Mouse (Mus musculus): ENCODE data around the gene Stx1a. TPM values are rescaled to one million over a fixed set of nuclear protein-coding genes. Genes with fewer than 3 reads are reported as not detected.
A peak's percentile ranks its signal among the peaks of the same experiment; 100 is the strongest.
"Not testable (repeated sequence)": the region's sequence is repeated elsewhere in the genome, so short reads cannot be mapped to it uniquely, and the experiment has no call there.

Stx1a gene
- polyA plus RNA-seq, 1 experiment from 2014 or later: 8.2 TPM

DNA sequence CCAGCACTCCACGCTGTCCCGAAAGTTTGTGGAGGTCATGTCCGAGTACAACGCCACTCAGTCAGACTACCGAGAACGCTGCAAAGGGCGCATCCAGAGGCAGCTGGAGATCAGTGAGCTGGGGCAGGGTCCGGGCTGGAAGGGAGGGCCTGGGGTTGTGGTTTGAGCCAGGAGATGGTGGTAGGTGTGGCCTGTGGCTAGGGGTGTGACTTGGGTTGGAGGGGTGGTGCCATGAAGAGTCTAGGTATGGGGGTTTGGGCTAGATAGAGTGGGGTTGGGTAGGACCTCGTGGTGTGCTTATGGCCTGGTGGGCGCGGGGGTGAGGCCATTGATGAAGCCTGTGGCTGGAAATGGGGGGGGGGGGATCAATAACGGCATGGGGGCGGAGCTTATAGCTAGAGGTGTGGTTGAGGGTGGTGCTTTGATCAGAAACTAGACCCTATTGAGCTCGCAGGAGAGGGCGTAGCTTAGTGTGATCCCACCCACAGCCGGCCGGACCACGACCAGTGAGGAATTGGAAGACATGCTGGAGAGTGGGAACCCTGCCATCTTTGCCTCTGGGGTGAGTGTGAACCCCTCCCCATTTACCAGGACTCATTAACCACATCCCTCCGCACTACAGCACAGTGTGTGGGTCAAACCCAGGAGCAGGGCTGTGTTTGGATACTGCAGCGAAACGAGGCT, 19.0 kb downstream of the Stx1a start:
- no peak overlapping the region for H3K27ac ChIP-seq (replicated peaks)
- WGBS: 49% methylated on average over 21 of the region's 21 CpGs
- no peak overlapping the region for H3K4me3 ChIP-seq
- peak overlapping the region; percentile 29; the same call in 1 of the 2 replicates for H3K4me2 ChIP-seq
- no peaks in the 10 kb centered on the region for H3K27me3 ChIP-seq (replicated peaks)
- no peaks in the 10 kb centered on the region for H3K9me3 ChIP-seq
- ATAC-seq (ENCODE audit: extremely low read depth, insufficient number of reproducible peaks, low FRiP score, low TSS enrichment): no peak; the same call in 1 of the 2 replicates
- no peak overlapping the region for H3K9ac ChIP-seq
- H3K4me1 ChIP-seq: peaks cover 17% of the 10 kb centered on the region
- H3K36me3 ChIP-seq: peaks cover 78% of the 10 kb centered on the region

DNA sequence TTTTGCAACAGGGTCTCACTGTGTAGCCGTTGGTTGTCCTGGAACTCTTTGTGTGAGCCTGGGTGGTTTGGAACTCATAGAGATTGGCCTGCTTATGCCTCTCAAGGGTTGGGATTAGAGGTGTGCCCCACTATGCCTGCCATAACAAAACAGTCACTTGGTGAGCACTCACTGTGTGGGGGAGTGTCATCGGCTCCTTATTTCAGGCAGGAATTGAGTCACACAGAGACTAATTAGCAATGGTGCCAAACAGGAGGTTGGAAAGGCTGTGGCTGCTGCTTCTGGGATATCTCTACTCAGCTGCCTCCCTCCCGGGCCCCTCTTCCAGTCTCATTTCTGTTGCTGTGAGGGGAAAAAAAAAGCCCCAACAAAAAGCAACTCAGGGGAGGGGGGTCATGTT, 21.3 kb downstream of the Stx1a start:
- no peak overlapping the region for H3K4me2 ChIP-seq
- H3K4me1 ChIP-seq: peaks cover 15% of the 10 kb centered on the region
- H3K9ac ChIP-seq: no peak overlapping the region
- H3K36me3 ChIP-seq: peaks cover 80% of the 10 kb centered on the region
- no peak overlapping the region for H3K4me3 ChIP-seq
- no peaks in the 10 kb centered on the region for H3K27me3 ChIP-seq (replicated peaks)
- no peaks in the 10 kb centered on the region for H3K9me3 ChIP-seq
- WGBS: 88% methylated on average over 3 of the region's 3 CpGs
- no peak for ATAC-seq (ENCODE audit: extremely low read depth, insufficient number of reproducible peaks, low FRiP score, low TSS enrichment)
- H3K27ac ChIP-seq (replicated peaks): no peak overlapping the region

DNA sequence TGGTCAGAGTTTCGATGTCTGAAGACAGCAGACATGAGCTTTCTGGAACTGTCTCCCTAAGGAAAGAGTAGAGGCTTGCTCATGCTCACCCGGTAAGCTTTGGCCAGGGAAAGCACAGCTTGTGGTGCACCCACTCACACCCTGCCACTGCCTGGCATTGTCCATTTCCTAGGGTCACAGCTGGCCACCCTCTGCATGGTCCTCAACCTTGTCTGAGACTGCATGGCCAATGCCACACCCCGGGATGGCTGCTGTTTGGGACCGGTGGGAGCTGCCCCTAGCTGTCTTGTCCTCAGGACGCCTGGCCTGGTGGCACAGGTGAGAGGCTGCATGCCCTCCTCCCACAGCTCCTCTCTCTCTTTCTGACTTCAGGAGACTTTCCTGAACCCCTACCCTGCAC, 25.3 kb downstream of the Stx1a start:
- Histone ChIP-seq H3K27ac (replicated peaks) (no peak overlapping the region), H3K9ac (no peak overlapping the region), H3K4me3 (no peak overlapping the region), H3K4me2 (no peak overlapping the region), H3K9me3 (no peaks in the 10 kb centered on the region), H3K4me1 (no peaks in the 10 kb centered on the region), H3K36me3 (peaks cover 95% of the 10 kb centered on the region), H3K27me3 (replicated peaks) (no peaks in the 10 kb centered on the region)
- ATAC-seq (ENCODE audit: extremely low read depth, insufficient number of reproducible peaks, low FRiP score, low TSS enrichment): no peak; the same call in 1 of the 2 replicates
- WGBS: 90% methylated on average over 5 of the region's 5 CpGs

DNA sequence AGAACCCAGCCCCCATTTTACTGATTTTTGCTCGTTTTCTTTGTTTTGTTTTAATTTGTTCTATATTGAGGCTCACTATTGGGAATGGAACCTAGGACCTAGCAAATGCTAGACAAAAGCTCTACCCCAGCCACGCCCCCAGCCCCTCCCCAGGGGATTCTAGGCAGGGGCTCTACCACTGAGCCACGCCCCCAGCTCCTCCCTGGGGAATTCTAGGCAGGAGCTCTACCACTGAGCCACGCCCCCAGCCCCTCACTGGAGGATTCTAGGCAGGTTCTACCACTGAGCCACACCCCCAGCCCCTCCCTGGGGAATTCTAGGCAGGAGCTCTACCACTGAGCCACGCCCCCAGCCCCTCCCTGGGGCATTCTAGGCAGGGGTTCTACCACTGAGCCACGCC, 26.0 kb downstream of the Stx1a start:
- WGBS: 80% methylated on average over 6 of the region's 6 CpGs

DNA sequence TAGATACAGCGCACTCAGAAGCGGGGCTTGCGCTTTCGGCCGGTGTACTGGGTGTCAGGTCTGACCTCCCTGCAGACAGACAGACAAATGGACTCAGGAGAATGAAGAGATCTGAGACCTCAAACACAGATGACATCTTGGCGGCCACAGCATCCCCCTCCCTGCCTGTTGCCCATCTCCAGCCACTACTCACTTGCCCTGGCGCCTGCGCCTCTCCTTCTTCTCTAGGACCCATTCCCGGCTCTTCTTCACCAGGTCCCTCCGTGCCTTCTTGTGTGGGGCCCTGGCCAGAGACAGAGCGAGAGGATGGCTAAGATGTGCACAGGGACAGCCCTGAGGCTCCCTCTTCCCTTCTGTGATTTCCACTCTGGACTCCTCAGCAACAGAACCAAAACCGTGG, 30.1 kb downstream of the Stx1a start:
- H3K4me2 ChIP-seq: no peak overlapping the region
- 70% methylated on average over 12 of the region's 12 CpGs for WGBS

More for the DNA sequence above, 26.0 kb downstream of the Stx1a start:
- not testable (repeated sequence) for H3K4me3 ChIP-seq; H3K27ac ChIP-seq (replicated peaks); ATAC-seq (ENCODE audit: extremely low read depth, insufficient number of reproducible peaks, low FRiP score, low TSS enrichment); H3K4me2 ChIP-seq; H3K27me3 ChIP-seq (replicated peaks); H3K4me1 ChIP-seq; H3K9me3 ChIP-seq; H3K9ac ChIP-seq
- peaks cover 97% of the 10 kb centered on the region for H3K36me3 ChIP-seq

DNA sequence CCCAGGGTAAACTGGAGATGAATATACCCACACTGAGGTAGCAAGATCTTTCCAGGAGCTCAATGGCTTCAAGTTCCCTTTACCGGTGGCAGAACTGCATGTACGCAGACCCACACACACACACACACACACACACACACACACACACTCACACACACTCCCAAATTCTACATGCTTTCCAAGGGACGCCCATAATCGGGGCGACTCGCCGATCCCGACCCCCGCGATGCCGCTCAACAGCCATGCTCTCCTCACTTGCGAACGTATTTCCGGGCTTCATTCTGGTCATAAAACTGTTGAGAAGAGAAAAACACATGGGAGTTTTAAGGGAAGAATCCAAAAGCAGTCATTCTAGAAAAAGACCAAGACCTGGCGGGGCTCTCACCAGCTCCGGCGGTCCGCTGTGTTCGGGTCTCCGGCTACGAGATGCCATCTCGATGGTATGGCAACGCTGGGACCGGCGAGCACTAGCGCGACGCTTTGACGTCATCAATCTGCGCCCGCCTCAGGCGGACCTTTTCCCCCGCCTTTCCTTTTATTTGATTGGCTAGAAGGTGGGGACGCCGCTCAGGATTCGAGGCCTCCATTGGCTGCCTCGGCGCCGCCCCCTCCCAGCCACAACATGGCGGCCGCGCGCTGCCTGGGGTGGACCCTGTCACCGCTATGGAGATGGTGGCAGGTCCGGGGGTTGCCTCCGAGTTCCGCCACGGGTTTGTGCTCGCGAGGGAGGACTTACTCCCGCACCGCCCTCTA, 40.5 kb downstream of the Stx1a start, which contains the start of gene Dnajc30:
TSS of gene Dnajc30 (plus strand) at position 574 of the 753 bp plus-strand sequence.
- ATAC-seq (ENCODE audit: extremely low read depth, insufficient number of reproducible peaks, low FRiP score, low TSS enrichment): peak; percentile 94
- peak within 1 kb of the TSS; percentile 64 for H3K27ac ChIP-seq (replicated peaks)
- H3K9me3 ChIP-seq: peaks cover 6% of the 10 kb centered on the region
- H3K4me3 ChIP-seq: peak within 1 kb of the TSS; percentile 94
- H3K36me3 ChIP-seq: peaks cover 65% of the 10 kb centered on the region
- WGBS: under 1% methylated on average over 52 of the region's 52 CpGs
- peak within 1 kb of the TSS; percentile 91 for H3K9ac ChIP-seq
- H3K27me3 ChIP-seq (replicated peaks): no peaks in the 10 kb centered on the region
- H3K4me1 ChIP-seq: peaks cover 24% of the 10 kb centered on the region
- peak within 1 kb of the TSS; percentile 96 for H3K4me2 ChIP-seq

More for the DNA sequence above, 30.1 kb downstream of the Stx1a start:
- no peaks in the 10 kb centered on the region for H3K4me1 ChIP-seq
- no peak for ATAC-seq (ENCODE audit: extremely low read depth, insufficient number of reproducible peaks, low FRiP score, low TSS enrichment)
- peaks cover 96% of the 10 kb centered on the region for H3K36me3 ChIP-seq
- no peaks in the 10 kb centered on the region for H3K9me3 ChIP-seq
- no peak overlapping the region for H3K4me3 ChIP-seq
- no peaks in the 10 kb centered on the region for H3K27me3 ChIP-seq (replicated peaks)
- H3K27ac ChIP-seq (replicated peaks): no peak overlapping the region
- H3K9ac ChIP-seq: no peak overlapping the region

DNA sequence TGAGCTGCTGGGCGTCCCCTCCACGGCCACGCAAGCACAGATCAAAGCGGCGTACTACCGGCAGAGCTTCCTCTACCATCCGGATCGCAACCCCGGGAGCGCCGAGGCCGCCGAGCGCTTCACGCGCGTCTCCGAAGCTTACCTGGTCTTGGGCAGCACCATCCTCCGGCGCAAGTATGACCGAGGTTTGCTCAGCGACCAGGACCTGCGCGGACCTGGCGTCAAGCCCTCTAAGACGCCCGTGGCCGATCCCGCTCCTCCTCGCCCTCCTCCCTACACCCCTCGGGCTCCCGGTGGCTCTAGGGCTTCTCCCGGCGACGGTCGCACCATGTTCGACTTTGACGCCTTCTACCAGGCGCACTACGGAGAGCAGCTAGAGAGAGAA, 41.1 kb downstream of the Stx1a start:
- H3K4me2 ChIP-seq: peak overlapping the region; percentile 96
- H3K9ac ChIP-seq: peak overlapping the region; percentile 91
- peak overlapping the region; percentile 94 for H3K4me3 ChIP-seq
- H3K27me3 ChIP-seq (replicated peaks): no peaks in the 10 kb centered on the region
- H3K27ac ChIP-seq (replicated peaks): peak overlapping the region; percentile 64
- peaks cover 6% of the 10 kb centered on the region for H3K9me3 ChIP-seq
- H3K4me1 ChIP-seq: peaks cover 24% of the 10 kb centered on the region
- peak; percentile 62 for ATAC-seq (ENCODE audit: extremely low read depth, insufficient number of reproducible peaks, low FRiP score, low TSS enrichment)
- under 1% methylated on average over 40 of the region's 40 CpGs for whole genome bisulfite sequencing
- H3K36me3 ChIP-seq: peaks cover 59% of the 10 kb centered on the region

DNA sequence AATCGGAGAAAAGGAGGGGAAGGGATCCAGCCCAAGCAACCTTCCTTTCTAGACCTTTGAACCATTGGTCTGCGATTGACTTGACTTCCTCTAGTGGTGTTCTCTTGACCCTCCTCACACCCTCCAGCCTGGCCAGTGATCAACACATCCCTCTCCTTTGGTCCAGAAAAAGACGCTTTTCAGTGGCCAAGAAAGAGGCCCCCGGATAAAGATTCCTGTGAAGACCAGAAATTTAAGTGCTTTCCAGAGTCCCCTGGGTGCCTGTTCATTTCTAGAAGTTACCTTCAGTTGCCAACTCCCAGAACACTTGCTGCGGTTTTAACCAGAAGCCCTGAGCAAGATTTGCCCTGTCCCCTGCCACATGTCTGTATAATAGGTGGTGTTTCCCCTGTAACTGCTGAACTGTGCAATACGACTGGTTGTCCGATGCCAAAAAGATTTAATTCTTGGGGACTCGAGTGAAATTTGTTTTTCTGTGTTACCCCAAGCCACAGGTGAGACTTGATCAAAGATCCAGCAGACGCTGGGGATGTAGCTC, 41.7 kb downstream of the Stx1a start, which contains the start of gene Bud23:
TSS of gene Bud23 (minus strand) at position 51 of the 538 bp plus-strand sequence.
- not testable (repeated sequence) for ATAC-seq (ENCODE audit: extremely low read depth, insufficient number of reproducible peaks, low FRiP score, low TSS enrichment); H3K27me3 ChIP-seq (replicated peaks)
- WGBS: 65% methylated on average over 9 of the region's 9 CpGs

DNA sequence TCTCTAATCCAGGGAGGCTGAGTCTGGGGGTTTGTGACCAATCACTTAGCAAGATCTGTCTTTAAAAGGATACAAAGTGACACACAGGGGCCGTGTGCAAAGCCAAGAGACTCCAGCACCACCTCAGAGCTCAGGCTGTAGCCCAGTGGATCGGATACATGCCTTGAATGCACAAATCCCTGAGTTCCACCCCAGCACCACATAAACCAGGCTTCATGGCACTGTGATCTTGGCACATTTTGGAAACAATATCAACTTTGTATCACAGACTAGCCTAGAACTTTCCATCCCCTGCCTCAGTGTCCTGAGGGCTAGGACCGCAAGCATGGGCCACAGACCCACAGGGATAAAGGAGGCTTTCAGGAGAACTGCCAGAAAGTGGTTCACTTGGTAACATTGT, 42.7 kb downstream of the Stx1a start:
- H3K36me3 ChIP-seq: peaks cover 43% of the 10 kb centered on the region
- no peaks in the 10 kb centered on the region for H3K27me3 ChIP-seq (replicated peaks)
- H3K9ac ChIP-seq: no peak overlapping the region
- H3K9me3 ChIP-seq: peaks cover 6% of the 10 kb centered on the region
- no peak overlapping the region for H3K4me2 ChIP-seq
- WGBS: 91% methylated on average over 3 of the region's 3 CpGs
- H3K4me3 ChIP-seq: no peak overlapping the region
- H3K4me1 ChIP-seq: peaks cover 24% of the 10 kb centered on the region
- no peak for ATAC-seq (ENCODE audit: extremely low read depth, insufficient number of reproducible peaks, low FRiP score, low TSS enrichment)
- no peak overlapping the region for H3K27ac ChIP-seq (replicated peaks)

More for the DNA sequence above, 41.7 kb downstream of the Stx1a start, which contains the start of gene Bud23:
- H3K9me3 ChIP-seq: not testable (repeated sequence)
- peaks cover 24% of the 10 kb centered on the region for H3K4me1 ChIP-seq
- H3K4me3 ChIP-seq: peak within 1 kb of the TSS; percentile 94
- peak within 1 kb of the TSS; percentile 96 for H3K4me2 ChIP-seq
- peaks cover 53% of the 10 kb centered on the region for H3K36me3 ChIP-seq
- H3K9ac ChIP-seq: peak within 1 kb of the TSS; percentile 91
- H3K27ac ChIP-seq (replicated peaks): peak within 1 kb of the TSS; percentile 64

DNA sequence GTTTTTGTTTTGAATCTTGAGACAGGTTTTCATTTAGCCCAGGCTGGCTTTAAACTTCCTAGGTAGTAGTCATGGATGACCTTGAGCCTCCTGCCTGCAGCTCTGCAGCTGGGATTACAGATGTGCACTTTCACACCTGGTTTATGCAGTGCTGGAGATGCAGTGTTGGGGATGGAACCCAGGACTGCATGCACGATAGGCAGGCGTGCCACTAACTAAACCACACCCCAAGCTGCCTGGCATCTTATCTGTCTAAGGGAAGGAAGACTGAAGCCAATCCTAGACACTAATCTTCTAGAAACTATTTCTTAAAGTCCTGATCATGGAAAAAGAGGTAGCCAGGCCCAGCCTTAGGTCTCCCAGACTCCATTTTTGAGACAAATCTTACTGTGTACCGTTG, 47.2 kb downstream of the Stx1a start:
- Histone ChIP-seq H3K9ac (no peak overlapping the region), H3K9me3 (peaks cover 6% of the 10 kb centered on the region), H3K4me2 (no peak overlapping the region), H3K4me1 (peaks cover 14% of the 10 kb centered on the region), H3K27ac (replicated peaks) (no peak overlapping the region), H3K4me3 (no peak overlapping the region), H3K27me3 (replicated peaks) (peaks cover 8% of the 10 kb centered on the region; the same call in 1 of the 2 replicates), H3K36me3 (peaks cover 42% of the 10 kb centered on the region)
- WGBS: 78% methylated on average over 3 of the region's 3 CpGs
- ATAC-seq (ENCODE audit: extremely low read depth, insufficient number of reproducible peaks, low FRiP score, low TSS enrichment): no peak

DNA sequence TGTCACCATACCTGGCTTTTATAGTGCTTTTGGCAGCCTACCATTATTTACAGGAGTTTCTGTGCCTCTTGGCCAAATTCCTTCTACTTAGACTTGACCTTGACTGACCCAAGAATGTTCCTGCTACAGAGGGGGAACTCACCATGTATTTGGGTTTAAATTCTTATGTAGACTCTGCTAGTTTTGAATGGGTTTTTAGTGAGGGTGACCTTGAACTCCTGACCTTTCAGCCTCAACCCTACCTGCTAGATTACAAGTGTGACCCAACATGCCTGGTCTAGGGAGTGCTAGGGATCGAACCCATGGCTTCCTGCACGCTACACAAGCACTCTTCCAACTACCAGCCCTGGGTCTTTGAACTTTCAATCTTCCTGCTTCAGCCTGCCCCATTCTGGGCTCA, 48.8 kb downstream of the Stx1a start:
- Histone ChIP-seq H3K9me3 (peaks cover 6% of the 10 kb centered on the region), H3K4me1 (peaks cover 10% of the 10 kb centered on the region), H3K9ac (no peak overlapping the region), H3K27ac (replicated peaks) (no peak overlapping the region), H3K27me3 (replicated peaks) (peaks cover 8% of the 10 kb centered on the region; the same call in 1 of the 2 replicates), H3K4me3 (no peak overlapping the region), H3K4me2 (no peak overlapping the region), H3K36me3 (peaks cover 30% of the 10 kb centered on the region)
- no peak for ATAC-seq (ENCODE audit: extremely low read depth, insufficient number of reproducible peaks, low FRiP score, low TSS enrichment)
- WGBS: 85% methylated on average over 2 of the region's 2 CpGs

All from heart, embryonic 13.5 days (tissue).